Mouse (Mus musculus) liver, embryonic 11.5 days (tissue): ENCODE data around the gene Myo5a. TPM values are rescaled to one million over a fixed set of nuclear protein-coding genes. Genes with fewer than 3 reads are reported as not detected.
A peak's percentile ranks its signal among the peaks of the same experiment; 100 is the strongest.
"Not testable (repeated sequence)": the region's sequence is repeated elsewhere in the genome, so short reads cannot be mapped to it uniquely, and the experiment has no call there.

Experiments
- ATAC-seq: fragments of 200-750 bp; cut with Nextera tagmentation; replicated peaks from 2 replicates; pipeline ENCODE4 v1.8.0; 2017; ENCODE audit warnings: moderate number of reproducible peaks, mild to moderate bottlenecking, moderate TSS enrichment, moderate library complexity; ENCODE audit not compliant: low FRiP score
- DNase-seq: peaks from one replicate; pipeline ENCODE4 v3.0.0-alpha.2; 2017; ENCODE audit warnings: low spot score
- H3K27ac ChIP-seq: fragments of 300-500 bp; sonication (generic); 2 replicates; pipeline ENCODE4 v1.5.1; 2014; ENCODE audit warnings: mild to moderate bottlenecking, low read depth, low read length, control low read depth
- H3K27me3 ChIP-seq: fragments of 300-500 bp; sonication (generic); replicated peaks from 2 replicates; pipeline ENCODE4 v1.6.1; 2014; ENCODE audit warnings: low read length, mixed read lengths; ENCODE audit not compliant: control insufficient read depth, insufficient read depth
- H3K36me3 ChIP-seq: fragments of 300-500 bp; sonication (generic); 2 replicates; pipeline ENCODE4 v1.6.1; 2014; ENCODE audit warnings: mild to moderate bottlenecking, low read length, moderate library complexity, mixed read lengths; ENCODE audit not compliant: control insufficient read depth, insufficient read depth
- H3K4me1 ChIP-seq: fragments of 300-500 bp; sonication (generic); replicated peaks from 2 replicates; pipeline ENCODE4 v1.6.1; 2014; ENCODE audit warnings: low read length, mixed read lengths; ENCODE audit not compliant: control insufficient read depth, insufficient read depth
- H3K4me2 ChIP-seq: fragments of 300-500 bp; sonication (generic); 2 replicates; pipeline ENCODE4 v1.6.1; 2014; ENCODE audit warnings: mild to moderate bottlenecking, control low read depth, moderate library complexity
- H3K4me3 ChIP-seq: fragments of 300-500 bp; sonication (generic); 2 replicates; pipeline ENCODE4 v1.5.1; 2014; ENCODE audit warnings: low read depth, low read length, control low read depth
- H3K9ac ChIP-seq: fragments of 300-500 bp; sonication (generic); 2 replicates; pipeline ENCODE4 v1.6.1; 2014; ENCODE audit warnings: low read depth, low read length, control low read depth
- H3K9me3 ChIP-seq: fragments of 300-500 bp; sonication (generic); 2 replicates; pipeline ENCODE4 v1.6.1; 2016; ENCODE audit warnings: low read length, inconsistent platforms, mixed read lengths; ENCODE audit not compliant: control insufficient read depth
- WGBS: fragments of 180-500 bp; shearing (Covaris S2); extraction: QIAGEN DNeasy Blood & Tissue Kit; methylation state at CpG from one replicate; pipeline ENCODE4 v1.1.7; 2014; 5-methylcytosine and 5-hydroxymethylcytosine counted together
- polyA plus RNA-seq: library from polyadenylated mRNA; unstranded; fragments of >200 nt; fragmentation: Nextera tagmentation; extraction: Ambion mirVana; gene quantifications from 2 replicates; pipeline ENCODE4 v1.2.1, GENCODE M21; 2014

Myo5a gene
- polyA plus RNA-seq, 1 experiment from 2014 or later, result 7.5 TPM

GRCm38 (mm10) chr9:75243730-75244406 lies 173.1 kb downstream of the Myo5a start:
- no peak overlapping the region for H3K4me3 ChIP-seq
- no peaks in the 10 kb centered on the region for H3K36me3 ChIP-seq
- H3K9me3 ChIP-seq, result no peaks in the 10 kb centered on the region
- no peak overlapping the region for H3K9ac ChIP-seq
- 29% methylated on average over 5 of the region's 5 CpGs for WGBS
- no peak for ATAC-seq
- no peak overlapping the region for H3K4me2 ChIP-seq
- no peaks in the 10 kb centered on the region for H3K4me1 ChIP-seq
- no peak for DNase-seq
- no peaks in the 10 kb centered on the region; the same call in 1 of the 2 replicates for H3K27me3 ChIP-seq
- no peak overlapping the region for H3K27ac ChIP-seq

GRCm38 (mm10) chr9:75244527-75244926 lies 173.7 kb downstream of the Myo5a start:
- H3K4me1 ChIP-seq, result no peaks in the 10 kb centered on the region
- DNase-seq, result no peak
- ATAC-seq, result no peak
- no peak overlapping the region for H3K9ac ChIP-seq
- no peak overlapping the region for H3K4me2 ChIP-seq
- H3K27me3 ChIP-seq, result no peaks in the 10 kb centered on the region; the same call in 1 of the 2 replicates
- no peak overlapping the region for H3K27ac ChIP-seq
- 65% methylated on average over 4 of the region's 4 CpGs for WGBS
- no peaks in the 10 kb centered on the region for H3K36me3 ChIP-seq
- H3K9me3 ChIP-seq, result no peaks in the 10 kb centered on the region
- no peak overlapping the region for H3K4me3 ChIP-seq

GRCm38 (mm10) chr9:75246080-75246930 lies 175.5 kb downstream of the Myo5a start:
- no peak for DNase-seq
- 76% methylated on average over 13 of the region's 13 CpGs for whole genome bisulfite sequencing
- Histone ChIP-seq H3K27ac (no peak overlapping the region), H3K9me3 (no peaks in the 10 kb centered on the region), H3K4me3 (no peak overlapping the region), H3K36me3 (no peaks in the 10 kb centered on the region), H3K9ac (no peak overlapping the region), H3K4me2 (no peak overlapping the region), H3K27me3 (no peaks in the 10 kb centered on the region; the same call in 1 of the 2 replicates), H3K4me1 (no peaks in the 10 kb centered on the region)
- no peak for ATAC-seq

- 82% methylated on average over 6 of the region's 6 CpGs for WGBS
- Histone ChIP-seq H3K9me3 (no peaks in the 10 kb centered on the region), H3K4me2 (no peak overlapping the region), H3K36me3 (no peaks in the 10 kb centered on the region), H3K9ac (no peak overlapping the region), H3K4me3 (no peak overlapping the region), H3K27me3 (no peaks in the 10 kb centered on the region; the same call in 1 of the 2 replicates), H3K27ac (no peak overlapping the region), H3K4me1 (no peaks in the 10 kb centered on the region)
- ATAC-seq (no peak), DNase-seq (no peak)
Observed at GRCm38 (mm10) chr9:75247870-75248269, 177.1 kb downstream of the Myo5a start.

- ATAC-seq (no peak), DNase-seq (no peak)
- WGBS, result 44% methylated on average over 1 of the region's 1 CpGs
Observed at GRCm38 (mm10) chr9:75248359-75248758, 177.5 kb downstream of the Myo5a start.

GRCm38 (mm10) chr9:75248874-75249273 lies 178.1 kb downstream of the Myo5a start:
- ATAC-seq (no peak), DNase-seq (no peak)
- no peak overlapping the region for H3K4me3 ChIP-seq
- no peaks in the 10 kb centered on the region for H3K9me3 ChIP-seq
- no peak overlapping the region for H3K27ac ChIP-seq
- H3K9ac ChIP-seq, result no peak overlapping the region
- H3K27me3 ChIP-seq, result no peaks in the 10 kb centered on the region
- H3K36me3 ChIP-seq, result no peaks in the 10 kb centered on the region
- no peak overlapping the region for H3K4me2 ChIP-seq
- H3K4me1 ChIP-seq, result no peaks in the 10 kb centered on the region

More at GRCm38 (mm10) chr9:75248359-75248758, 177.5 kb downstream of the Myo5a start:
- Histone ChIP-seq H3K4me3 (no peak overlapping the region), H3K4me1 (no peaks in the 10 kb centered on the region), H3K36me3 (no peaks in the 10 kb centered on the region), H3K27me3 (no peaks in the 10 kb centered on the region; the same call in 1 of the 2 replicates), H3K4me2 (no peak overlapping the region), H3K9me3 (no peaks in the 10 kb centered on the region), H3K27ac (no peak overlapping the region), H3K9ac (no peak overlapping the region)

- not testable (repeated sequence) for H3K4me3 ChIP-seq, H3K4me1 ChIP-seq, ATAC-seq, H3K36me3 ChIP-seq, H3K27me3 ChIP-seq, H3K4me2 ChIP-seq, H3K27ac ChIP-seq, DNase-seq, H3K9me3 ChIP-seq, H3K9ac ChIP-seq
- WGBS, result 61% methylated on average over 6 of the region's 6 CpGs
Observed at GRCm38 (mm10) chr9:75253158-75253557, 182.3 kb downstream of the Myo5a start.

GRCm38 (mm10) chr9:75253766-75254165 lies 183.0 kb downstream of the Myo5a start:
- H3K27ac ChIP-seq, result 0 out of 2 replicates have a peak overlapping the region, but pooled peaks have one; percentile 26
- no peak for DNase-seq
- no peaks in the 10 kb centered on the region; the same call in 1 of the 2 replicates for H3K4me1 ChIP-seq
- WGBS, result 21% methylated on average over 3 of the region's 3 CpGs
- ATAC-seq, result no peak
- H3K27me3 ChIP-seq, result no peaks in the 10 kb centered on the region
- H3K4me2 ChIP-seq, result no peak overlapping the region
- H3K9me3 ChIP-seq, result no peaks in the 10 kb centered on the region
- H3K4me3 ChIP-seq, result no peak overlapping the region
- no peak overlapping the region for H3K9ac ChIP-seq
- H3K36me3 ChIP-seq, result no peaks in the 10 kb centered on the region
